19 mouse cellular contexts compared by ENCODE assay signal in the genomic region with DNA sequence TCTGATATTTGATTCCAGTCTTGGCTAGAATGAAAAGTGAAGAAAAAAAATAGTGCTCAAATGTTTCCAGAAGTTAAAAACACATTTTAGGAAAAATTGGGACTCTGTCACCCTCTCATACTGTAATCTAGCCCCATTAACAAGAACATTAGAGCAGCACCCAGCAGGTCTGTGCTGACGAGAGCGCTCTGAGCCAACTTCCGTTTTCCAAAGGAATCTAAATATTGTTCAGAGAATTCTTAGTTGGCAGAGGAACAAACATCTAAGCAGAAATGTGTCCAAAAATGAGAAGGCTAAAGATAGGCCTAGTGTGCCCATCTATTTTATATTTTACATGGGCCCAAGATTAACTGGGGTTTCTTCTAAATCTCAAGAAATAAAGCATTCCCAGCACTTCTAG. TPM values are rescaled to one million over a fixed set of nuclear protein-coding genes. Genes with fewer than 3 reads are reported as not detected.
DNase-seq lines count a peak whose midpoint lies in the region; ATAC-seq lines count a peak whose summit lies in the region.
"Had no signal": no experiment of that assay in that cellular context is flagged by ENCODE, and none has a peak within 500 bp of the region (broad histone marks: within the 10 kb centered on the region; RNA-seq: fewer than 3 reads in every experiment).

No protein-coding gene starts in this region.

- ATAC-seq in cerebellum, adult (ENCODE audit: insufficient number of reproducible peaks, low FRiP score, low TSS enrichment), result 0 out of 2 replicates have a peak, but pooled peaks have one; percentile 36
- no peak for ATAC-seq in erythroid progenitor cell, adult 5-6 weeks (replicated peaks; ENCODE audit: low FRiP score, poor library complexity, severe bottlenecking)
- ATAC-seq: forebrain, embryonic 13.5 days; hindbrain, embryonic 16.5 days had no signal

- no peak for DNase-seq in cerebellum, postnatal 10 days
- peak; percentile 4 to 15 for DNase-seq in left cerebral cortex, postnatal 14 days (ENCODE audit: low spot score in 2 of 2)
- DNase-seq in left cerebral cortex, postnatal 36 days (ENCODE audit: low spot score in 2 of 2), result no peak
- peak; percentile 16 for DNase-seq in lung, postnatal 36 days
- no peak for DNase-seq in lung, postnatal 14 days
- peak; percentile 70 for DNase-seq in brain, adult 2 months (ENCODE audit: low read depth, low spot score)
- DNase-seq: cerebellum, adult 18-20 months; gastrocnemius, postnatal 10 days; kidney, adult 18-20 months; kidney, postnatal 25 days; left cerebral cortex, postnatal 4 days; liver, embryonic 13.5 days; right cerebral cortex, postnatal 25 days; thymus, postnatal 4 days had no signal

- intact Hi-C loops in left cerebral cortex, postnatal 14 days (cut with DNase I), result no loop called here
- intact Hi-C loops in left cerebral cortex, postnatal 36 days (cut with DNase I), result no loop called here

RNA-seq across cellular contexts. Expression of gene Lrrn3, which starts 24.4 kb away (rescaled TPM):
- 10 to 100 TPM; 50.5 to 56.2 TPM for total RNA-seq in left cerebral cortex, postnatal 14 days (2021)
- 10 to 100 TPM; 47.9 to 56.2 TPM for total RNA-seq in left cerebral cortex, postnatal 36 days (2021)
- 0.36 TPM in 1 of 2 replicates, not detected in the other for total RNA-seq in erythroid progenitor cell, adult 5-6 weeks (2015; ENCODE audit: low replicate concordance)
- total RNA-seq in erythroid progenitor cell, adult 5-6 weeks (2017; ENCODE audit: low replicate concordance), result 0.30 and 0.51 TPM in 2 replicates
- total RNA-seq: MEL had no signal

Comparison
In these comparisons a context has a peak if more than half of its experiments do, and no peak if none do; other contexts are left out.
1. DNase-seq: peak in left cerebral cortex, postnatal 14 days (2 of 2), lung, postnatal 36 days (single experiment) and brain, adult 2 months (single experiment); none in cerebellum, postnatal 10 days (0 of 2), left cerebral cortex, postnatal 36 days (0 of 2) and lung, postnatal 14 days (single experiment).
2. RNA of gene Lrrn3, which starts 24.4 kb away (total RNA-seq): 50.5 to 56.2 TPM in left cerebral cortex, postnatal 14 days and 47.9 to 56.2 TPM in left cerebral cortex, postnatal 36 days; 0.30 to 0.51 TPM in erythroid progenitor cell, adult 5-6 weeks; every median in the first group is over 10 times any median in the second.